Mouse (Mus musculus) heart, postnatal 25 days (tissue): ENCODE measurements around the gene Usp10. TPM values are rescaled to one million over a fixed set of nuclear protein-coding genes. Genes with fewer than 3 reads are reported as not detected.

Experiments used
- DNase-seq: peaks from one replicate; pipeline ENCODE4 v3.0.0; 2022; ENCODE audit warnings: low spot score
- intact Hi-C: fragments of 180-260 bp; cut with DNase I; formaldehyde crosslinking; loops from one replicate; pipeline ENCODE4 v1.15.1; 2025
- total RNA-seq, 2 experiments: library from RNA; stranded (reverse); gene quantifications; 2 replicates each; pipeline ENCODE4 v1.2.3; 2021

Gene Usp10
- total RNA-seq, 2 experiments from 2014 or later: 44.4 to 44.8 TPM

- DNase-seq: no peak
- intact Hi-C loops: loop anchor here (5.0 kb wide), 1 partner anchor 50 kb away; the partner anchor contains the start of gene Klhl36
Measured at GRCm38 (mm10) chr8:119912643-119913042, 2.5 kb downstream of the Usp10 start.

GRCm38 (mm10) chr8:119913181-119913580, 3.0 kb downstream of the Usp10 start:
- intact Hi-C loops: loop anchor here (5.0 kb wide), 1 partner anchor 51 kb away; the partner anchor contains the start of gene Klhl36
- DNase-seq: no peak

- intact Hi-C loops: loop anchor here (5.0 kb wide), 1 partner anchor 52 kb away; the partner anchor contains the start of gene Klhl36
- DNase-seq: no peak
Measured at GRCm38 (mm10) chr8:119914161-119914560, 4.0 kb downstream of the Usp10 start.

- intact Hi-C loops: no loop called here
- DNase-seq: no peak
Measured at GRCm38 (mm10) chr8:119915298-119915697, 5.1 kb downstream of the Usp10 start.

GRCm38 (mm10) chr8:119916237-119916892, 6.2 kb downstream of the Usp10 start:
- intact Hi-C loops: no loop called here
- DNase-seq: no peak

- intact Hi-C loops: no loop called here
- no peak for DNase-seq
Measured at GRCm38 (mm10) chr8:119917415-119917814, 7.3 kb downstream of the Usp10 start.

- intact Hi-C loops: no loop called here
- DNase-seq: no peak
Measured at GRCm38 (mm10) chr8:119918155-119918567, 8.0 kb downstream of the Usp10 start.

GRCm38 (mm10) chr8:119923259-119923658, 13.1 kb downstream of the Usp10 start:
- intact Hi-C loops: loop anchor here (10.0 kb wide), 2 partner anchors 78 to 238 kb away; partner anchors contain the start of gene Cotl1
- DNase-seq: no peak

GRCm38 (mm10) chr8:119925428-119925827, 15.3 kb downstream of the Usp10 start:
- DNase-seq: no peak
- intact Hi-C loops: loop anchor here (10.0 kb wide), 2 partner anchors 81 to 241 kb away; partner anchors contain the start of gene Cotl1

- intact Hi-C loops: loop anchor here (2.0 to 10.0 kb wide), 3 partner anchors 82 to 242 kb away; partner anchors contain the start of gene Cotl1
- DNase-seq: no peak
Measured at GRCm38 (mm10) chr8:119926474-119926873, 16.3 kb downstream of the Usp10 start.

GRCm38 (mm10) chr8:119927422-119928092, 17.4 kb downstream of the Usp10 start:
- no peak for DNase-seq
- intact Hi-C loops: loop anchor here (2.0 to 10.0 kb wide), 3 partner anchors 83 to 243 kb away; partner anchors contain the start of gene Cotl1

- no peak for DNase-seq
- intact Hi-C loops: no loop called here
Measured at GRCm38 (mm10) chr8:119931317-119931716, 21.2 kb downstream of the Usp10 start.

- no peak for DNase-seq
- intact Hi-C loops: no loop called here
Measured at GRCm38 (mm10) chr8:119933681-119934080, 23.5 kb downstream of the Usp10 start.

- no peak for DNase-seq
- intact Hi-C loops: no loop called here
Measured at GRCm38 (mm10) chr8:119935541-119935940, 25.4 kb downstream of the Usp10 start.

- intact Hi-C loops: no loop called here
- no peak for DNase-seq
Measured at GRCm38 (mm10) chr8:119938481-119938880, 28.3 kb downstream of the Usp10 start.

- DNase-seq: no peak
- intact Hi-C loops: no loop called here
Measured at GRCm38 (mm10) chr8:119939336-119939735, 29.2 kb downstream of the Usp10 start.

GRCm38 (mm10) chr8:119941471-119941870, 31.3 kb downstream of the Usp10 start:
- intact Hi-C loops: no loop called here
- DNase-seq: no peak

GRCm38 (mm10) chr8:119943616-119944015, 33.5 kb downstream of the Usp10 start:
- intact Hi-C loops: loop anchor here (1.0 to 2.0 kb wide), 2 partner anchors 128 to 135 kb away; no protein-coding TSS in a partner anchor
- DNase-seq: no peak

- intact Hi-C loops: loop anchor here (1.0 to 2.0 kb wide), 2 partner anchors 127 to 135 kb away; no protein-coding TSS in a partner anchor
- DNase-seq: peak; percentile 24
Measured at GRCm38 (mm10) chr8:119944096-119944811, 34.1 kb downstream of the Usp10 start.

- intact Hi-C loops: no loop called here
Measured at GRCm38 (mm10) chr8:119946326-119946865, 36.2 kb downstream of the Usp10 start.

More at GRCm38 (mm10) chr8:119946326-119946865, 36.2 kb downstream of the Usp10 start:
- no peak for DNase-seq
